Mouse (Mus musculus): ENCODE data around the gene Gcnt4.

The Gcnt4 gene

GRCm38 (mm10) chr13:96947722-96948121, 23.2 kb downstream of the Gcnt4 start:
- in situ Hi-C loops (cut with MboI, MseI), result no loop called here

GRCm38 (mm10) chr13:96951880-96952279, 27.4 kb downstream of the Gcnt4 start:
- in situ Hi-C loops (cut with MboI, MseI), result no loop called here

- in situ Hi-C loops (cut with MboI, MseI), result no loop called here
These were observed 32.0 kb downstream of the Gcnt4 start for GRCm38 (mm10) chr13:96956466-96956865.

- in situ Hi-C loops (cut with MboI, MseI), result no loop called here
These were observed 35.5 kb downstream of the Gcnt4 start for GRCm38 (mm10) chr13:96960019-96960418.

GRCm38 (mm10) chr13:96961366-96962157, 37.1 kb downstream of the Gcnt4 start:
- in situ Hi-C loops (cut with MboI, MseI), result no loop called here

- in situ Hi-C loops (cut with MboI, MseI), result no loop called here
These were observed 38.3 kb downstream of the Gcnt4 start for GRCm38 (mm10) chr13:96962801-96963200.

- in situ Hi-C loops (cut with MboI, MseI), result no loop called here
These were observed 40.5 kb downstream of the Gcnt4 start for GRCm38 (mm10) chr13:96964981-96965380.

GRCm38 (mm10) chr13:96966210-96967089, 42.0 kb downstream of the Gcnt4 start:
- in situ Hi-C loops (cut with MboI, MseI), result no loop called here

- in situ Hi-C loops (cut with MboI, MseI), result no loop called here
These were observed 42.6 kb downstream of the Gcnt4 start for GRCm38 (mm10) chr13:96967091-96967490.

GRCm38 (mm10) chr13:96967822-96968221, 43.3 kb downstream of the Gcnt4 start:
- in situ Hi-C loops (cut with MboI, MseI), result no loop called here

- in situ Hi-C loops (cut with MboI, MseI), result no loop called here
These were observed 46.6 kb downstream of the Gcnt4 start for GRCm38 (mm10) chr13:96971076-96971475.

- in situ Hi-C loops (cut with MboI, MseI), result no loop called here
These were observed 47.4 kb downstream of the Gcnt4 start for GRCm38 (mm10) chr13:96971861-96972282.

- in situ Hi-C loops (cut with MboI, MseI), result no loop called here
These were observed 48.8 kb downstream of the Gcnt4 start for GRCm38 (mm10) chr13:96973318-96973717.

- in situ Hi-C loops (cut with MboI, MseI), result no loop called here
These were observed 52.6 kb downstream of the Gcnt4 start for GRCm38 (mm10) chr13:96976986-96977595.

GRCm38 (mm10) chr13:96980561-96980960, 56.1 kb downstream of the Gcnt4 start:
- in situ Hi-C loops (cut with MboI, MseI), result no loop called here

GRCm38 (mm10) chr13:96983251-96984126, 59.0 kb downstream of the Gcnt4 start:
- in situ Hi-C loops (cut with MboI, MseI), result no loop called here

- in situ Hi-C loops (cut with MboI, MseI), result no loop called here
These were observed 60.2 kb downstream of the Gcnt4 start for GRCm38 (mm10) chr13:96984688-96985087.

- in situ Hi-C loops (cut with MboI, MseI), result no loop called here
These were observed 61.2 kb downstream of the Gcnt4 start for GRCm38 (mm10) chr13:96985599-96986275.

- in situ Hi-C loops (cut with MboI, MseI), result no loop called here
These were observed 64.6 kb downstream of the Gcnt4 start for GRCm38 (mm10) chr13:96989129-96989528.

- in situ Hi-C loops (cut with MboI, MseI), result no loop called here
These were observed 65.6 kb downstream of the Gcnt4 start for GRCm38 (mm10) chr13:96990045-96990444.
